Mouse (Mus musculus) stomach, postnatal 0 days (tissue): ENCODE measurements around the gene Cyp2j12.

ENCODE experiments used
- CTCF ChIP-seq: IDR thresholded peaks from 2 replicates; pipeline ENCODE4 v1.5.1; 2016; ENCODE audit warnings: antibody characterized with exemption, low read depth, mild to moderate bottlenecking, moderate library complexity
- EP300 ChIP-seq: optimal IDR thresholded peaks from 2 replicates; pipeline ENCODE3; 2016; ENCODE audit warnings: antibody characterized with exemption

DNA sequence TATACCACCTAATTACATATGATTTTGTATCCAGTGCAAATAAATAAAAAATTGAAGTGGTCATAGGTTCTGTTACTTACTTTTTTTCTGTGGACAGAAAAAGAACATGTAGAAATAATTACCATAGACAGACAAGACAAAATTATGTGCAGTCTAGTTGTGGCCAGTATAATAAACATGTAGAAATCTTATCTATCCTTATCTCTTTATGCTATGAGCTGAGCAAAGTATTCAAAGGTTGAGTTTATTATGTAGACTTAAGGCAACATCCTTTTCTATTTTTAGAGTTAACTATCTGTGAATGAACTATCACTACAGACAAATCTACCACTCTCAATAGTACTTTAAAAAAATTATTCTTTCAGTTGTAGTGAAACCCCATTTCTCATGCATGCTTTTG is 62.6 kb downstream of the Cyp2j12 start:
- TF ChIP-seq CTCF (no peak), EP300 (no peak)
